Mouse (Mus musculus): ENCODE data around the gene Cx3cr1.

Cx3cr1 gene

GRCm38 (mm10) chr9:119941861-119942260, 127.8 kb downstream of the Cx3cr1 start:
- no peak for DNase-seq (ENCODE audit: low spot score in 2 of 2)

GRCm38 (mm10) chr9:119941407-119941806, 128.3 kb downstream of the Cx3cr1 start:
- no peak for DNase-seq (ENCODE audit: low spot score in 2 of 2)

- DNase-seq (ENCODE audit: low spot score in 2 of 2), result no peak
Observed at GRCm38 (mm10) chr9:119939646-119940045, 130.0 kb downstream of the Cx3cr1 start.

- no peak for DNase-seq (ENCODE audit: low spot score in 2 of 2)
Observed at GRCm38 (mm10) chr9:119938496-119938895, 131.2 kb downstream of the Cx3cr1 start.

- peak; percentile 84 to 92 for DNase-seq (ENCODE audit: low spot score in 2 of 2)
Observed at GRCm38 (mm10) chr9:119937005-119937773, 132.5 kb downstream of the Cx3cr1 start, which contains the start of the genes Gorasp1 and Ttc21a. Gorasp1 (minus strand) TSS chr9:119937565. Ttc21a (plus strand) TSS chr9:119937606.

- no peak for DNase-seq (ENCODE audit: low spot score in 2 of 2)
Observed at GRCm38 (mm10) chr9:119933675-119934074, 136.0 kb downstream of the Cx3cr1 start.

- DNase-seq (ENCODE audit: low spot score in 2 of 2), result no peak
Observed at GRCm38 (mm10) chr9:119932358-119932757, 137.3 kb downstream of the Cx3cr1 start.

GRCm38 (mm10) chr9:119926497-119926896, 143.2 kb downstream of the Cx3cr1 start:
- DNase-seq (ENCODE audit: low spot score in 2 of 2), result no peak

GRCm38 (mm10) chr9:119925729-119926128, 143.9 kb downstream of the Cx3cr1 start:
- no peak for DNase-seq (ENCODE audit: low spot score in 2 of 2)

GRCm38 (mm10) chr9:119925120-119925657, 144.5 kb downstream of the Cx3cr1 start:
- DNase-seq (ENCODE audit: low spot score in 2 of 2), result no peak

- DNase-seq (ENCODE audit: low spot score in 2 of 2), result no peak
Observed at GRCm38 (mm10) chr9:119923462-119923861, 146.2 kb downstream of the Cx3cr1 start.

GRCm38 (mm10) chr9:119919858-119920257, 149.8 kb downstream of the Cx3cr1 start:
- no peak for DNase-seq (ENCODE audit: low spot score in 2 of 2)

- no peak for DNase-seq (ENCODE audit: low spot score in 2 of 2)
Observed at GRCm38 (mm10) chr9:119913087-119913838, 156.4 kb downstream of the Cx3cr1 start.

GRCm38 (mm10) chr9:119909931-119910330, 159.7 kb downstream of the Cx3cr1 start:
- DNase-seq (ENCODE audit: low spot score in 2 of 2), result no peak

GRCm38 (mm10) chr9:119908708-119909107, 161.0 kb downstream of the Cx3cr1 start:
- DNase-seq (ENCODE audit: low spot score in 2 of 2), result no peak

- no peak for DNase-seq (ENCODE audit: low spot score in 2 of 2)
Observed at GRCm38 (mm10) chr9:119902410-119903151, 167.1 kb downstream of the Cx3cr1 start.

GRCm38 (mm10) chr9:119899446-119899845, 170.2 kb downstream of the Cx3cr1 start:
- DNase-seq (ENCODE audit: low spot score in 2 of 2), result no peak

- DNase-seq (ENCODE audit: low spot score in 2 of 2), result peak; percentile 46 to 50
Observed at GRCm38 (mm10) chr9:119895040-119895721, 174.5 kb downstream of the Cx3cr1 start.

- peak; percentile 98 for DNase-seq (ENCODE audit: low spot score in 2 of 2)
Observed at GRCm38 (mm10) chr9:119894339-119895009, 175.2 kb downstream of the Cx3cr1 start, which contains the start of gene Wdr48. Wdr48 (plus strand) TSS chr9:119894878.

GRCm38 (mm10) chr9:119893881-119894280, 175.8 kb downstream of the Cx3cr1 start:
- DNase-seq (ENCODE audit: low spot score in 2 of 2), result no peak

- DNase-seq (ENCODE audit: low spot score in 2 of 2), result peak in 1 of 2 experiments; percentile 53
Observed at GRCm38 (mm10) chr9:119890692-119891091, 179.0 kb downstream of the Cx3cr1 start.
